Mouse (Mus musculus): Measurements from ENCODE around the gene Sergef.
"Not testable (repeated sequence)": the region's sequence is repeated elsewhere in the genome, so short reads cannot be mapped to it uniquely, and the experiment has no call there.

The Sergef gene

GRCm38 (mm10) chr7:46572803-46573594 lies 66.6 kb downstream of the Sergef start:
- DNase-seq: no peak

GRCm38 (mm10) chr7:46569509-46569908 lies 70.1 kb downstream of the Sergef start:
- not testable (repeated sequence) for DNase-seq

GRCm38 (mm10) chr7:46566318-46567007 lies 73.1 kb downstream of the Sergef start:
- DNase-seq: no peak

GRCm38 (mm10) chr7:46565374-46565773 lies 74.2 kb downstream of the Sergef start:
- DNase-seq: no peak

GRCm38 (mm10) chr7:46563801-46564200 lies 75.8 kb downstream of the Sergef start:
- DNase-seq: no peak

DNA sequence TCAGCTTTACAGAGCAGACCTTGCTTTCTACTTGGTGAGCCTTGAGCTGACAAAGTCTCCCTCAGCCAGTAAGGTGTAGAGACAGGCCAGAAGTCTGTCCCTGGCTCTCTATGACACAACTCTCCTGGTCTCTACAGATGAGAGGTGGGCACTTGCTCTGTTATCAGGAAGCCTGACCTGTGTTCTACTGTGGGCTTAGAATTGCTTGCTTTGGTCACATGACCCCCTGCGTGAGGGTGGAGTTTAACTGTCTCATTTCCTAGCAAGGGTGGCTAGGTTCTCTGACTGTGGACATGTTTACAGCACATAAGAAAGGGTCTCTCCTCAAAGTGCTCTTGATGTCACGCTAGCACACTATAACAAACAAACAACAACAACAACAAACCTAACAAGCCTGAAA lies 79.5 kb downstream of the Sergef start:
- DNase-seq: no peak

- no peak for DNase-seq
Measured at GRCm38 (mm10) chr7:46559643-46560042, 80.0 kb downstream of the Sergef start.

- DNase-seq: no peak
Measured at GRCm38 (mm10) chr7:46559006-46559405, 80.6 kb downstream of the Sergef start.

GRCm38 (mm10) chr7:46557996-46558395 lies 81.6 kb downstream of the Sergef start:
- no peak for DNase-seq

DNA sequence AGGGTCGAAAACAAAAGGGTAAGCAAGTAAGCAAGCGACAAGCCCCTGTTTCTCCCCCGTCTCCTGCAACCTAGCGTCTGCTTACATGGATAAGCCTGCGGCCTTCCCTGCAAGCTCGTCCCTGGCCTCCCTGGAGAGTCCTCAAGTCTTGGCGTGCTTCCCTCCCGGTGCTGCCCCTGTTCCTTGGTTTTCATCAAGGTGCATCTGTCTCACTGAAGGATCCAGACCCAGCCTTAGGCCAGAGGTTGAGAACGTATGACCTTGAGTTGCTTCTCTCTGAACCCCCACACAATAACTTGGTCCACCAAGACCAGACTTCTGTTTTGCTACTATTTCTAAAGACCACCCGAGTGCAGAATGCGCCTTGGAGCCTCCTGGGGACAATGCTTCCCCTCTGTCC lies 82.2 kb downstream of the Sergef start:
- DNase-seq: no peak

DNA sequence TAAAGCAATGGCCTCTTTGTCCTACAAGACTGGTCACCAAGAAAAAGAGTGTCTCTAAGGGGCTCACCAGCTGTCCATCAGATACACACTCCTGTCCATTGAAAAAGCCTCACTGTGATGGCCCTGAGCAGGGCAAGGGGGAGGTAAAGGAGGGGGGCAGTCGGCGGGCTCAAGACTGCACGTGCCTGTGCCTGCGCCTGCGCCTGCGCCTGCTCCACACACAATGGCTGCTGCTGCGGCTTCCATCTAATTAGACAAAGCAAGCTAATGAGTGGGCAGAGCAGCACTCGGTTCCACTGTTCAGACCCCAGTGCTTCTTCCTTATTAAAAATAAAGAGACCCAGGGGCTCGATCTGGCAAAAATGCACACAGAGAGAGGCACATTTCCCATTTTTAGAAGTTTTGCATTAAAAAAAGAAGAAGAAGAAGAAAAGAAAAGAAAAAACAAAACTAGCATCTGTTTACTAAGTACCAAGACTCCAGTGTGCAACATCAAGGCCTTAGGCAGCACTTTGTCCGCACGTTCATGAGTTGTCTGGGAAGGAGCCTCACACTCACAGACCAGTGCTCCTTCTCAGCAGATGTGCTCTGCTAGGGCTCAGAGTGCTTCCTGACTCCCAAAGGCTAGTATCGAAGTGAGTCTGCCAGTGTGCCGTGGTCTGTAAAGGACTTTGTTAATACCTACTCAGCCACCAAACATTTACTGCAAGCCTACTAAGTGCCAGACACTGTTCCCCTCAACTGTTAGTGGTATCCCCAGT lies 83.1 kb downstream of the Sergef start:
- no peak for DNase-seq

GRCm38 (mm10) chr7:46555731-46556130 lies 83.9 kb downstream of the Sergef start:
- no peak for DNase-seq

GRCm38 (mm10) chr7:46554855-46555254 lies 84.8 kb downstream of the Sergef start:
- no peak for DNase-seq

GRCm38 (mm10) chr7:46554003-46554402 lies 85.6 kb downstream of the Sergef start:
- no peak for DNase-seq

DNA sequence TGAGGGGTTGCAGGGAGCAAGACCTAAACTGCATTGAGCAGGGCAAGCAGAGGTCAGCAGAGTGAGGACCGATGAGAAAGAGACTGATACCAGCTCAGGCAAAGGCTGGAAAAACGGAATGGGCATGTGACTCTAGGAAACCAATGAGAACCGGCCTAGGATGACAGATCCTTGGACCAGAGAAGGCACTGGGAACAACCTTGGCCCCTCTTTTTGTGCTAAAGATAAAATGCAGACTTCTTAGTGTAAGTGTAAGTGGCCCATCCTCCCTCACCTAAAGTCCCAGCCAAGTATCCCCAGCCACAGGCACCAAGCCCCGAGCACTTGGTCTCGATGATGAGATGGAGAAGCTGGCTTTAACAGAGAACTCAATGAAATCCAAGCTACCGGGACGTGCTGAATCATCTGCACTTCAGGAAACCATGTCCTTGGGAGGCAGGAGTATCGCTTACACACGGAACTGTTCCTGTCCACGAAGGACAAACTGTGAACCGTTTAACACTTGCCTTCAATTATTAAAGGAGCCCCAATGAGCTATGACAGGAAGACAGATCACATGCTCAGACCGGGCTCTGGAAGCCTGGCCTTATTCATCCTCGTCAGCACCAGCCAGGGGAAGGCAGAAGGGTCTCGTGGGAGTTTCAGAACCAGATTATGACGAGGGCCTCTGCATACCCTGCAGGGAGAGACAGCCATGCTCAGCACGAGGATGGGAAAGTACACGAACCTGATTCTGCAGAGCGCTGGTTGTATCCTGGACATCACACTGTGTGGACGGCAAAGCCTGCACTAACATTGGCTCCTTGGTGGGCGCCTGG lies 87.5 kb downstream of the Sergef start:
- DNase-seq: no peak

DNA sequence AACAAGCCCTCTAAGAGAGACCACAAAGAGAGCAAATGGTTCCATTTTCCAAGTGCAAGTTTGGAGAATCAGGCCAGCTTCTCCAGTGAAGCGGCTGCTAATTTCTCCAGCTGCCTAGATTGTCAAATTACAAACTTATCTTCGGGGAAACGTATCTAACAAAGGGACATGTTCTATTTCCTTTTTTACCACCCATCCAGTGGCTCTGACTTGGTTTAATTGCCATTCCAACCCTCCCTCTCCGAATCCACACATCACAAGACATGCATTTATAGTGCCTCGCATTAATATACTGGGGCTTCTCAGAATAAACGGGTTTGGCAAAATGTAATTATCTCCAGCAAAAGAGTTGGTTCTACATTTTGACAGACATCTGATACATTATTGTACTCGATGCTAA lies 88.4 kb downstream of the Sergef start:
- no peak for DNase-seq

- no peak for DNase-seq
Measured at GRCm38 (mm10) chr7:46548124-46548523, 91.5 kb downstream of the Sergef start.

- no peak for DNase-seq
Measured at GRCm38 (mm10) chr7:46547642-46548041, 92.0 kb downstream of the Sergef start.

GRCm38 (mm10) chr7:46546539-46546938 lies 93.1 kb downstream of the Sergef start:
- no peak for DNase-seq

GRCm38 (mm10) chr7:46544195-46544641 lies 95.4 kb downstream of the Sergef start:
- DNase-seq: peak; percentile 14 to 15

DNA sequence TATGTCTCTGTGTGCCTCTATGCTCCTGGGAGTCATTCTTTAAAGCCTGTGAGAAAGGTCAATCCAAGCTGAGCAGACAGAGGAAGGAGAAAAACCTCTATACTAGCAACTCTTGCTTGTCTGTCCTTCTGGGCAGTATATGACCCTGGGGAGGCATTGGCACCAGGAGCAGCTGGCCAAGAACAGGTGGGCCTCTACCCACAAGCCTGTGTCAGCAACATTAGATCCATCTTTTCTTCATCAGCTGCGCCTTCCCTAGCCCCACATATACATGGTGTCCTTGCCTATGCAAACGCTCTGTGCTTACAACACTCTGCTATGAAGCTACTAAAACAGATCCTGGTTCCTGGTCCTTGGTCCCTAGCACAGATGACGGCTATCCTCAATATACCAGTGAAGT lies 97.5 kb downstream of the Sergef start:
- no peak for DNase-seq

DNA sequence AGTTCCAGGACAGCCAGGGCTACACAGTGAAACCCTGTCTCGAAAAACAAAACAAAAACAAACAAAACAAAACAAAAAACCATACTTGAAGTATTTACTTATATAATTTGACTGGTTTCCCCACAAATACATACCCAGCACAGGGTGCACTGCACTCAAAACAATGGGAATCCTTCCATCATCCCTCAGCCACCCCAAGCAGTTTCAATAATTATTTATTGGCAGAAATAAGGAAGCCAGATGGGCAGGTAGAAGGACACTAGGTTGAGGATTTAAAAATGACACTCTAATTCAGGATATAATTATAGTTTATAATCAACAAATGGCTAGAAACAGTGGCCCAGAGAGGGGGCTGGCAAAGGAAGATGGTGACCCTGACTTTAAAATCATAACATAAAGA lies 99.0 kb downstream of the Sergef start:
- no peak for DNase-seq
